ENCODE assay signal across 8 mouse cellular contexts in genomic region chr2:164405060-164405459, GRCm38 (mm10). TPM values are rescaled to one million over a fixed set of nuclear protein-coding genes. Genes with fewer than 3 reads are reported as not detected.
A peak's percentile ranks its signal among the peaks of the same experiment; 100 is the strongest.
DNase-seq lines count a peak whose midpoint lies in the region; ATAC-seq and TF ChIP-seq lines count a peak whose summit lies in the region.

Gene Matn4 (minus strand): TSS chr2:164405160.

- peaks cover 62% of the 10 kb centered on the region for H3K27me3 ChIP-seq in kidney, postnatal 0 days (ENCODE audit: insufficient read depth, low read length)
- H3K27me3 ChIP-seq in embryonic facial prominence, embryonic 15.5 days = peaks cover 97% of the 10 kb centered on the region
- peaks cover 44% of the 10 kb centered on the region for H3K27me3 ChIP-seq in intestine, embryonic 16.5 days (replicated peaks; ENCODE audit: control insufficient read depth, insufficient read depth, low read length)
- H3K27me3 ChIP-seq in midbrain, embryonic 14.5 days (ENCODE audit: control insufficient read depth, insufficient read depth, low read length) = peaks cover 95% of the 10 kb centered on the region

- H3K4me3 ChIP-seq in kidney, postnatal 0 days (replicated peaks; ENCODE audit: low read depth, low read length) = peak within 1 kb of the TSS; percentile 33
- peak within 1 kb of the TSS; percentile 42 for H3K4me3 ChIP-seq in embryonic facial prominence, embryonic 15.5 days (replicated peaks)
- H3K4me3 ChIP-seq in intestine, embryonic 16.5 days (ENCODE audit: low read length) = peak within 1 kb of the TSS; percentile 47
- H3K4me3 ChIP-seq in midbrain, embryonic 14.5 days (replicated peaks; ENCODE audit: low read depth, low read length) = peak within 1 kb of the TSS; percentile 24

- DNase-seq in kidney, postnatal 0 days (ENCODE audit: low spot score) = no peak
- no peak for DNase-seq in kidney, postnatal 4 days
- DNase-seq in midbrain, embryonic 14.5 days = no peak
- DNase-seq in right cerebral cortex, adult 2 months (ENCODE audit: low spot score in 2 of 2) = no peak
- no peak for DNase-seq in urinary bladder, postnatal 25 days (ENCODE audit: low spot score)

- no peak within 1 kb of the TSS for H3K27ac ChIP-seq in kidney, postnatal 0 days
- no peak within 1 kb of the TSS for H3K27ac ChIP-seq in embryonic facial prominence, embryonic 15.5 days (replicated peaks)
- H3K27ac ChIP-seq in intestine, embryonic 16.5 days (ENCODE audit: low read length) = no peak within 1 kb of the TSS; the same call in 1 of the 2 replicates
- no peak within 1 kb of the TSS for H3K27ac ChIP-seq in midbrain, embryonic 14.5 days (replicated peaks; ENCODE audit: low read depth, low read length)

- H3K36me3 ChIP-seq in kidney, postnatal 0 days (ENCODE audit: insufficient read depth, low read length) = no peaks in the 10 kb centered on the region
- no peaks in the 10 kb centered on the region for H3K36me3 ChIP-seq in embryonic facial prominence, embryonic 15.5 days
- H3K36me3 ChIP-seq in intestine, embryonic 16.5 days (ENCODE audit: control insufficient read depth, insufficient read depth, low read length) = no peaks in the 10 kb centered on the region
- H3K36me3 ChIP-seq in midbrain, embryonic 14.5 days (ENCODE audit: control insufficient read depth, insufficient read depth, low read length) = no peaks in the 10 kb centered on the region

- 0 out of 2 replicates have a peak within 1 kb of the TSS, but pooled peaks have one; percentile 35 for H3K9ac ChIP-seq in kidney, postnatal 0 days (ENCODE audit: low read depth, low read length)
- peak within 1 kb of the TSS; percentile 39; the same call in 1 of the 2 replicates for H3K9ac ChIP-seq in embryonic facial prominence, embryonic 15.5 days
- peak within 1 kb of the TSS; percentile 65 for H3K9ac ChIP-seq in intestine, embryonic 16.5 days (ENCODE audit: low read depth, low read length)
- no peak within 1 kb of the TSS for H3K9ac ChIP-seq in midbrain, embryonic 14.5 days (replicated peaks; ENCODE audit: low read length)

- H3K9me3 ChIP-seq in kidney, postnatal 0 days (replicated peaks; ENCODE audit: low read length) = no peaks in the 10 kb centered on the region
- no peaks in the 10 kb centered on the region for H3K9me3 ChIP-seq in embryonic facial prominence, embryonic 15.5 days (replicated peaks)
- no peaks in the 10 kb centered on the region for H3K9me3 ChIP-seq in intestine, embryonic 16.5 days (ENCODE audit: control insufficient read depth, low read length)
- H3K9me3 ChIP-seq in midbrain, embryonic 14.5 days (ENCODE audit: control insufficient read depth, low read length) = no peaks in the 10 kb centered on the region

- peak within 1 kb of the TSS; percentile 71 for H3K4me2 ChIP-seq in kidney, postnatal 0 days (ENCODE audit: low read length)
- H3K4me2 ChIP-seq in embryonic facial prominence, embryonic 15.5 days (replicated peaks) = peak within 1 kb of the TSS; percentile 65
- peak within 1 kb of the TSS; percentile 75 for H3K4me2 ChIP-seq in intestine, embryonic 16.5 days (ENCODE audit: low read depth, low read length)
- peak within 1 kb of the TSS; percentile 42 for H3K4me2 ChIP-seq in midbrain, embryonic 14.5 days (ENCODE audit: low read length)

- no peak for ATAC-seq in kidney, postnatal 0 days (replicated peaks; ENCODE audit: low FRiP score, low read depth)
- ATAC-seq in embryonic facial prominence, embryonic 15.5 days (ENCODE audit: insufficient number of reproducible peaks, low FRiP score, low TSS enrichment, low read depth) = no peak
- ATAC-seq in intestine, embryonic 16.5 days = no peak
- ATAC-seq in midbrain, embryonic 14.5 days (ENCODE audit: low FRiP score, low TSS enrichment) = no peak
- ATAC-seq in CD4-positive, CD25-positive, alpha-beta regulatory T cell, adult 4 months = no peak

- TF ChIP-seq CTCF in kidney, postnatal 0 days (IDR thresholded peaks at IDR 0.05; ENCODE audit: low read depth) = no peak

- WGBS in kidney, postnatal 0 days = 11% methylated on average over 9 of the region's 9 CpGs
- WGBS in embryonic facial prominence, embryonic 15.5 days = 12% methylated on average over 9 of the region's 9 CpGs
- 12% methylated on average over 9 of the region's 9 CpGs for WGBS in intestine, embryonic 16.5 days
- WGBS in midbrain, embryonic 14.5 days = 6% methylated on average over 9 of the region's 9 CpGs

- peaks cover 9% of the 10 kb centered on the region for H3K4me1 ChIP-seq in kidney, postnatal 0 days (replicated peaks; ENCODE audit: insufficient read depth, low read length)
- peaks cover 43% of the 10 kb centered on the region for H3K4me1 ChIP-seq in embryonic facial prominence, embryonic 15.5 days
- H3K4me1 ChIP-seq in intestine, embryonic 16.5 days (ENCODE audit: control insufficient read depth, insufficient read depth, low read length) = peaks cover 30% of the 10 kb centered on the region
- H3K4me1 ChIP-seq in midbrain, embryonic 14.5 days (ENCODE audit: control insufficient read depth, insufficient read depth, low read length) = peaks cover 7% of the 10 kb centered on the region

RNA-seq across cellular contexts. Expression of gene Matn4, which starts in this region (rescaled TPM):
- polyA plus RNA-seq in kidney, postnatal 0 days (2015; fragmentation: Nextera tagmentation; extraction: Ambion mirVana) = 0.46 and 0.62 TPM in 2 replicates
- 33.4 and 58.2 TPM in 2 replicates for polyA plus RNA-seq in embryonic facial prominence, embryonic 15.5 days (2015; fragmentation: Nextera tagmentation; extraction: Ambion mirVana)
- 8.3 and 9.0 TPM in 2 replicates for polyA plus RNA-seq in intestine, embryonic 16.5 days (2015; fragmentation: Nextera tagmentation; extraction: Ambion mirVana)
- polyA plus RNA-seq in midbrain, embryonic 14.5 days (2014; fragmentation: Nextera tagmentation; extraction: Ambion mirVana) = not detected in 2 replicates
- not detected for polyA plus RNA-seq in CD4-positive, CD25-positive, alpha-beta regulatory T cell, adult 4 months (2017; shearing (Covaris generic))
